Mouse (Mus musculus) embryonic facial prominence, embryonic 12.5 days (tissue): ENCODE measurements around the gene Alpk3. TPM values are rescaled to one million over a fixed set of nuclear protein-coding genes. Genes with fewer than 3 reads are reported as not detected.
A peak's percentile ranks its signal among the peaks of the same experiment; 100 is the strongest.

Experiments
- ATAC-seq: fragments of 200-750 bp; cut with Nextera tagmentation; 2 replicates; pipeline ENCODE4 v1.8.0; 2017; ENCODE audit not compliant: insufficient number of reproducible peaks, insufficient read depth, low FRiP score, low TSS enrichment
- H3K27ac ChIP-seq: fragments of 300-500 bp; sonication (generic); 2 replicates; pipeline ENCODE4 v1.5.1; 2016; ENCODE audit warnings: mild to moderate bottlenecking
- H3K27me3 ChIP-seq: fragments of 300-500 bp; sonication (generic); 2 replicates; pipeline ENCODE4 v1.6.1; 2016; ENCODE audit warnings: mild to moderate bottlenecking, moderate library complexity
- H3K36me3 ChIP-seq: fragments of 300-500 bp; sonication (generic); 2 replicates; pipeline ENCODE4 v1.6.1; 2016; ENCODE audit warnings: mild to moderate bottlenecking
- H3K4me1 ChIP-seq: fragments of 300-500 bp; sonication (generic); 2 replicates; pipeline ENCODE4 v1.6.1; 2016
- H3K4me2 ChIP-seq: fragments of 300-500 bp; sonication (generic); replicated peaks from 2 replicates; pipeline ENCODE4 v1.6.1; 2016; ENCODE audit warnings: mild to moderate bottlenecking, moderate library complexity
- H3K4me3 ChIP-seq: fragments of 300-500 bp; sonication (generic); 2 replicates; pipeline ENCODE4 v1.5.1; 2016; ENCODE audit warnings: mild to moderate bottlenecking
- H3K9ac ChIP-seq: fragments of 300-500 bp; sonication (generic); 2 replicates; pipeline ENCODE4 v1.6.1; 2016; ENCODE audit warnings: mild to moderate bottlenecking, moderate library complexity
- H3K9me3 ChIP-seq: fragments of 300-500 bp; sonication (generic); 2 replicates; pipeline ENCODE4 v1.6.1; 2016; ENCODE audit warnings: mild to moderate bottlenecking, moderate library complexity
- WGBS: fragments of 180-500 bp; shearing (Covaris S2); methylation state at CpG from one replicate; pipeline ENCODE4 v1.1.7; 2016; 5-methylcytosine and 5-hydroxymethylcytosine counted together
- polyA plus RNA-seq: library from polyadenylated mRNA; unstranded; fragments of >200 nt; fragmentation: Nextera tagmentation; extraction: Ambion mirVana; gene quantifications from 2 replicates; pipeline ENCODE4 v1.2.1, GENCODE M21; 2016

Gene Alpk3
- 0.73 and 1.00 TPM in 2 replicates for polyA plus RNA-seq

GRCm38 (mm10) chr7:81057471-81057870 lies at the start of gene Alpk3:
Alpk3 (plus strand) TSS chr7:81057600.
- no peak within 1 kb of the TSS for H3K27ac ChIP-seq
- no peaks in the 10 kb centered on the region for H3K36me3 ChIP-seq
- ATAC-seq = no peak
- no peaks in the 10 kb centered on the region for H3K27me3 ChIP-seq
- 0 out of 2 replicates have a peak within 1 kb of the TSS, but pooled peaks have one; percentile 7 for H3K9ac ChIP-seq
- H3K9me3 ChIP-seq = 0 out of 2 replicates have a peak, but pooled peaks cover 3% of the 10 kb centered on the region
- no peak within 1 kb of the TSS for H3K4me3 ChIP-seq
- H3K4me1 ChIP-seq = peaks cover 7% of the 10 kb centered on the region; the same call in 1 of the 2 replicates
- H3K4me2 ChIP-seq = 0 out of 2 replicates have a peak within 1 kb of the TSS, but pooled peaks have one; percentile 16
- 33% methylated on average over 26 of the region's 27 CpGs for WGBS

GRCm38 (mm10) chr7:81008285-81008684 lies 49.1 kb upstream of the Alpk3 start:
- Histone ChIP-seq H3K4me1 (peaks cover 3% of the 10 kb centered on the region; the same call in 1 of the 2 replicates), H3K27me3 (no peaks in the 10 kb centered on the region), H3K9ac (no peak overlapping the region), H3K9me3 (no peaks in the 10 kb centered on the region), H3K36me3 (peaks cover 21% of the 10 kb centered on the region), H3K4me2 (no peak overlapping the region), H3K27ac (no peak overlapping the region), H3K4me3 (no peak overlapping the region)
- ATAC-seq = no peak
- WGBS = 83% methylated on average over 3 of the region's 3 CpGs

- no peak for ATAC-seq
- no peaks in the 10 kb centered on the region for H3K27me3 ChIP-seq
- 95% methylated on average over 3 of the region's 3 CpGs for WGBS
These were observed 45.8 kb upstream of the Alpk3 start for GRCm38 (mm10) chr7:81011576-81011975.

GRCm38 (mm10) chr7:81020307-81020706 lies 37.1 kb upstream of the Alpk3 start:
- no peaks in the 10 kb centered on the region for H3K27me3 ChIP-seq
- H3K4me1 ChIP-seq = no peaks in the 10 kb centered on the region
- H3K27ac ChIP-seq = no peak overlapping the region
- no peaks in the 10 kb centered on the region for H3K9me3 ChIP-seq
- WGBS = 70% methylated on average over 11 of the region's 11 CpGs
- H3K9ac ChIP-seq = no peak overlapping the region
- peaks cover 27% of the 10 kb centered on the region for H3K36me3 ChIP-seq
- no peak for ATAC-seq
- H3K4me2 ChIP-seq = no peak overlapping the region
- H3K4me3 ChIP-seq = no peak overlapping the region

More at GRCm38 (mm10) chr7:81011576-81011975, 45.8 kb upstream of the Alpk3 start:
- no peak overlapping the region for H3K4me3 ChIP-seq
- H3K9ac ChIP-seq = no peak overlapping the region
- H3K36me3 ChIP-seq = peaks cover 21% of the 10 kb centered on the region
- no peaks in the 10 kb centered on the region for H3K4me1 ChIP-seq
- H3K4me2 ChIP-seq = no peak overlapping the region
- no peaks in the 10 kb centered on the region for H3K9me3 ChIP-seq
- H3K27ac ChIP-seq = no peak overlapping the region

- H3K27me3 ChIP-seq = no peaks in the 10 kb centered on the region
- no peaks in the 10 kb centered on the region for H3K9me3 ChIP-seq
- peaks cover 47% of the 10 kb centered on the region for H3K36me3 ChIP-seq
- no peak overlapping the region for H3K27ac ChIP-seq
- no peak overlapping the region for H3K4me3 ChIP-seq
- H3K4me2 ChIP-seq = no peak overlapping the region
- no peaks in the 10 kb centered on the region for H3K4me1 ChIP-seq
- ATAC-seq = no peak
- H3K9ac ChIP-seq = no peak overlapping the region
These were observed 34.7 kb upstream of the Alpk3 start for GRCm38 (mm10) chr7:81022731-81023130.

GRCm38 (mm10) chr7:81024118-81024517 lies 33.3 kb upstream of the Alpk3 start:
- no peak overlapping the region for H3K27ac ChIP-seq
- H3K9ac ChIP-seq = no peak overlapping the region
- H3K36me3 ChIP-seq = peaks cover 57% of the 10 kb centered on the region
- H3K4me3 ChIP-seq = no peak overlapping the region
- WGBS = 70% methylated on average over 5 of the region's 5 CpGs
- no peaks in the 10 kb centered on the region for H3K27me3 ChIP-seq
- H3K9me3 ChIP-seq = no peaks in the 10 kb centered on the region
- no peak for ATAC-seq
- H3K4me2 ChIP-seq = no peak overlapping the region
- no peaks in the 10 kb centered on the region for H3K4me1 ChIP-seq

GRCm38 (mm10) chr7:81024651-81025050 lies 32.7 kb upstream of the Alpk3 start:
- Histone ChIP-seq H3K4me2 (no peak overlapping the region), H3K27me3 (no peaks in the 10 kb centered on the region), H3K9me3 (no peaks in the 10 kb centered on the region), H3K4me1 (no peaks in the 10 kb centered on the region), H3K4me3 (no peak overlapping the region), H3K27ac (no peak overlapping the region), H3K9ac (no peak overlapping the region), H3K36me3 (peaks cover 60% of the 10 kb centered on the region)
- WGBS = 95% methylated on average over 9 of the region's 9 CpGs
- ATAC-seq = no peak

- Histone ChIP-seq H3K27me3 (no peaks in the 10 kb centered on the region), H3K27ac (no peak overlapping the region), H3K9me3 (no peaks in the 10 kb centered on the region), H3K4me3 (no peak overlapping the region), H3K4me1 (no peaks in the 10 kb centered on the region), H3K9ac (no peak overlapping the region), H3K4me2 (no peak overlapping the region), H3K36me3 (peaks cover 68% of the 10 kb centered on the region)
- ATAC-seq = no peak
- WGBS = 86% methylated on average over 2 of the region's 2 CpGs
These were observed 31.6 kb upstream of the Alpk3 start for GRCm38 (mm10) chr7:81025751-81026150.

- Histone ChIP-seq H3K4me1 (no peaks in the 10 kb centered on the region; the same call in 1 of the 2 replicates), H3K27ac (no peak overlapping the region), H3K36me3 (peaks cover 76% of the 10 kb centered on the region), H3K27me3 (no peaks in the 10 kb centered on the region), H3K9me3 (no peaks in the 10 kb centered on the region), H3K4me3 (no peak overlapping the region), H3K9ac (no peak overlapping the region), H3K4me2 (no peak overlapping the region)
- 83% methylated on average over 2 of the region's 2 CpGs for WGBS
- no peak for ATAC-seq
These were observed 17.7 kb upstream of the Alpk3 start for GRCm38 (mm10) chr7:81039711-81040110.

GRCm38 (mm10) chr7:81043023-81043620 lies 14.3 kb upstream of the Alpk3 start:
- Histone ChIP-seq H3K4me3 (no peak overlapping the region), H3K27ac (no peak overlapping the region), H3K4me2 (no peak overlapping the region), H3K36me3 (peaks cover 57% of the 10 kb centered on the region), H3K9ac (no peak overlapping the region), H3K9me3 (no peaks in the 10 kb centered on the region), H3K4me1 (no peaks in the 10 kb centered on the region; the same call in 1 of the 2 replicates), H3K27me3 (no peaks in the 10 kb centered on the region)
- 84% methylated on average over 5 of the region's 5 CpGs for WGBS
- ATAC-seq = no peak

GRCm38 (mm10) chr7:81047847-81048246 lies 9.6 kb upstream of the Alpk3 start:
- H3K4me3 ChIP-seq = no peak overlapping the region
- H3K27ac ChIP-seq = no peak overlapping the region
- H3K27me3 ChIP-seq = no peaks in the 10 kb centered on the region
- 95% methylated on average over 3 of the region's 3 CpGs for WGBS
- no peaks in the 10 kb centered on the region for H3K9me3 ChIP-seq
- ATAC-seq = no peak
- H3K36me3 ChIP-seq = peaks cover 10% of the 10 kb centered on the region
- no peak overlapping the region for H3K9ac ChIP-seq
- no peaks in the 10 kb centered on the region; the same call in 1 of the 2 replicates for H3K4me1 ChIP-seq
- H3K4me2 ChIP-seq = no peak overlapping the region

- Histone ChIP-seq H3K4me2 (no peak overlapping the region), H3K27ac (no peak overlapping the region), H3K4me3 (no peak overlapping the region), H3K36me3 (peaks cover 5% of the 10 kb centered on the region; the same call in 1 of the 2 replicates), H3K9me3 (no peaks in the 10 kb centered on the region), H3K9ac (no peak overlapping the region), H3K4me1 (no peaks in the 10 kb centered on the region; the same call in 1 of the 2 replicates), H3K27me3 (no peaks in the 10 kb centered on the region)
- no peak for ATAC-seq
- 86% methylated on average over 2 of the region's 2 CpGs for WGBS
These were observed 8.9 kb upstream of the Alpk3 start for GRCm38 (mm10) chr7:81048513-81048912.
